Mouse (Mus musculus) forebrain, embryonic 13.5 days (tissue): Measurements from ENCODE around the gene Pih1d1. TPM values are rescaled to one million over a fixed set of nuclear protein-coding genes. Genes with fewer than 3 reads are reported as not detected.
"Not testable (repeated sequence)": the region's sequence is repeated elsewhere in the genome, so short reads cannot be mapped to it uniquely, and the experiment has no call there.

Experiments
- ATAC-seq: fragments of 200-750 bp; cut with Nextera tagmentation; 2 replicates; pipeline ENCODE4 v1.8.0; 2017
- H3K27ac ChIP-seq: fragments of 300-500 bp; sonication (generic); 2 replicates; pipeline ENCODE4 v1.5.1; 2015; ENCODE audit warnings: inconsistent platforms, mild to moderate bottlenecking, moderate library complexity
- H3K27me3 ChIP-seq: fragments of 300-500 bp; sonication (generic); 2 replicates; pipeline ENCODE4 v1.6.1; 2015; ENCODE audit warnings: mild to moderate bottlenecking, inconsistent platforms
- H3K36me3 ChIP-seq: fragments of 300-500 bp; sonication (generic); 2 replicates; pipeline ENCODE4 v1.6.1; 2015; ENCODE audit warnings: mild to moderate bottlenecking, inconsistent platforms; ENCODE audit not compliant: poor library complexity, severe bottlenecking
- H3K4me1 ChIP-seq: fragments of 300-500 bp; sonication (generic); 2 replicates; pipeline ENCODE4 v1.6.1; 2015; ENCODE audit warnings: inconsistent platforms
- H3K4me2 ChIP-seq: fragments of 300-500 bp; sonication (generic); 2 replicates; pipeline ENCODE4 v1.6.1; 2015; ENCODE audit warnings: inconsistent platforms, mild to moderate bottlenecking, moderate library complexity
- H3K4me3 ChIP-seq: fragments of 300-500 bp; sonication (generic); 2 replicates; pipeline ENCODE4 v1.5.1; 2015; ENCODE audit warnings: mild to moderate bottlenecking, inconsistent platforms
- H3K9ac ChIP-seq: fragments of 300-500 bp; sonication (generic); 2 replicates; pipeline ENCODE4 v1.6.1; 2015; ENCODE audit warnings: mild to moderate bottlenecking, inconsistent platforms
- H3K9me3 ChIP-seq: fragments of 300-500 bp; sonication (generic); replicated peaks from 2 replicates; pipeline ENCODE4 v1.6.1; 2016; ENCODE audit warnings: inconsistent platforms
- WGBS: fragments of 180-500 bp; shearing (Covaris S2); methylation state at CpG from one replicate; pipeline ENCODE4 v1.1.7; 2015; 5-methylcytosine and 5-hydroxymethylcytosine counted together
- polyA plus RNA-seq: library from polyadenylated mRNA; unstranded; fragments of >200 nt; fragmentation: Nextera tagmentation; extraction: Ambion mirVana; gene quantifications from 2 replicates; pipeline ENCODE4 v1.2.1, GENCODE M21; 2015

Gene Pih1d1
- polyA plus RNA-seq, 1 experiment from 2014 or later: 97.5 TPM

GRCm38 (mm10) chr7:45139904-45140723 lies 14.0 kb upstream of the Pih1d1 start:
- Histone ChIP-seq H3K27ac (no peak overlapping the region), H3K9me3 (no peaks in the 10 kb centered on the region), H3K9ac (no peak overlapping the region), H3K4me3 (no peak overlapping the region), H3K27me3 (peaks cover 14% of the 10 kb centered on the region), H3K4me1 (peaks cover 6% of the 10 kb centered on the region; the same call in 1 of the 2 replicates), H3K4me2 (no peak overlapping the region), H3K36me3 (peaks cover 33% of the 10 kb centered on the region)
- ATAC-seq: no peak
- 82% methylated on average over 8 of the region's 8 CpGs for WGBS

- no peak for ATAC-seq
- WGBS: 92% methylated on average over 3 of the region's 3 CpGs
Observed at GRCm38 (mm10) chr7:45141319-45141718, 12.8 kb upstream of the Pih1d1 start.

GRCm38 (mm10) chr7:45141914-45142313 lies 12.2 kb upstream of the Pih1d1 start:
- Histone ChIP-seq H3K27ac (no peak overlapping the region), H3K9me3 (no peaks in the 10 kb centered on the region), H3K36me3 (peaks cover 43% of the 10 kb centered on the region), H3K27me3 (peaks cover 4% of the 10 kb centered on the region), H3K9ac (no peak overlapping the region), H3K4me2 (no peak overlapping the region), H3K4me1 (no peaks in the 10 kb centered on the region), H3K4me3 (no peak overlapping the region)
- 87% methylated on average over 5 of the region's 5 CpGs for WGBS
- no peak for ATAC-seq

More at GRCm38 (mm10) chr7:45141319-45141718, 12.8 kb upstream of the Pih1d1 start:
- Histone ChIP-seq H3K27ac (no peak overlapping the region), H3K27me3 (peaks cover 5% of the 10 kb centered on the region), H3K9me3 (no peaks in the 10 kb centered on the region), H3K9ac (no peak overlapping the region), H3K4me1 (no peaks in the 10 kb centered on the region), H3K36me3 (peaks cover 43% of the 10 kb centered on the region), H3K4me3 (no peak overlapping the region), H3K4me2 (no peak overlapping the region)

- 88% methylated on average over 13 of the region's 13 CpGs for WGBS
- no peak overlapping the region for H3K4me2 ChIP-seq
- H3K9ac ChIP-seq: no peak overlapping the region
Observed at GRCm38 (mm10) chr7:45144368-45145174, 9.5 kb upstream of the Pih1d1 start.

DNA sequence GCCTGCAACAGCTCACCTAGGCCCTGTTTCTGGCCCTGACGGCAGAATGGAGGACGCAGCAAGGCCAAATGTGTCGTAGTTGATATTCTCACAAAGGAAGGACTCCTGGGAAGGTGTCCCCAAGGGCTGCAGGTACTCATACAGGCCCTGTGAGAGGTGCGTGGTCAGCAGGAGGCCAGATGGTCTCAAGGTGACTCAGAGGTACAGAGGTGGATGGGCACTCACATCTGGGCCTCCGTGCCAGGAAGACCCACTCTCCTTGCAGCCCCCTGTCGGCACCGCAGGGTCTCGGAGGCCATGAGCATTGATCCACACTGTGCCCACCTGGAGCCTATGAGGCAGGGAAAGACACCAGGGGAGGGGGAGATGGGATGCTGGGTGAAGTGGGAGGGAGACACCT lies 8.6 kb upstream of the Pih1d1 start:
- Histone ChIP-seq H3K4me1 (no peaks in the 10 kb centered on the region; the same call in 1 of the 2 replicates), H3K36me3 (peaks cover 47% of the 10 kb centered on the region), H3K27ac (no peak overlapping the region), H3K4me2 (no peak overlapping the region), H3K9ac (no peak overlapping the region), H3K9me3 (no peaks in the 10 kb centered on the region), H3K4me3 (no peak overlapping the region), H3K27me3 (no peaks in the 10 kb centered on the region)
- 92% methylated on average over 8 of the region's 8 CpGs for WGBS
- ATAC-seq: no peak

More at GRCm38 (mm10) chr7:45144368-45145174, 9.5 kb upstream of the Pih1d1 start:
- Histone ChIP-seq H3K9me3 (no peaks in the 10 kb centered on the region), H3K4me3 (no peak overlapping the region), H3K27ac (no peak overlapping the region), H3K4me1 (no peaks in the 10 kb centered on the region), H3K36me3 (peaks cover 47% of the 10 kb centered on the region), H3K27me3 (no peaks in the 10 kb centered on the region)
- no peak for ATAC-seq

GRCm38 (mm10) chr7:45147267-45147666 lies 6.8 kb upstream of the Pih1d1 start:
- no peaks in the 10 kb centered on the region for H3K9me3 ChIP-seq
- no peak overlapping the region for H3K4me2 ChIP-seq
- H3K27me3 ChIP-seq: no peaks in the 10 kb centered on the region
- H3K27ac ChIP-seq: no peak overlapping the region
- H3K4me1 ChIP-seq: peaks cover 16% of the 10 kb centered on the region
- H3K36me3 ChIP-seq: peaks cover 38% of the 10 kb centered on the region
- no peak overlapping the region for H3K4me3 ChIP-seq
- no peak overlapping the region for H3K9ac ChIP-seq
- WGBS: 93% methylated on average over 10 of the region's 11 CpGs
- ATAC-seq: no peak

- peaks cover 32% of the 10 kb centered on the region for H3K36me3 ChIP-seq
- H3K27me3 ChIP-seq: no peaks in the 10 kb centered on the region
- WGBS: 93% methylated on average over 11 of the region's 11 CpGs
- H3K9ac ChIP-seq: no peak overlapping the region
- H3K9me3 ChIP-seq: no peaks in the 10 kb centered on the region
- ATAC-seq: no peak
- no peak overlapping the region for H3K4me2 ChIP-seq
- no peak overlapping the region for H3K4me3 ChIP-seq
- H3K27ac ChIP-seq: no peak overlapping the region
- H3K4me1 ChIP-seq: peaks cover 16% of the 10 kb centered on the region
Observed at GRCm38 (mm10) chr7:45147899-45148298, 6.2 kb upstream of the Pih1d1 start.

DNA sequence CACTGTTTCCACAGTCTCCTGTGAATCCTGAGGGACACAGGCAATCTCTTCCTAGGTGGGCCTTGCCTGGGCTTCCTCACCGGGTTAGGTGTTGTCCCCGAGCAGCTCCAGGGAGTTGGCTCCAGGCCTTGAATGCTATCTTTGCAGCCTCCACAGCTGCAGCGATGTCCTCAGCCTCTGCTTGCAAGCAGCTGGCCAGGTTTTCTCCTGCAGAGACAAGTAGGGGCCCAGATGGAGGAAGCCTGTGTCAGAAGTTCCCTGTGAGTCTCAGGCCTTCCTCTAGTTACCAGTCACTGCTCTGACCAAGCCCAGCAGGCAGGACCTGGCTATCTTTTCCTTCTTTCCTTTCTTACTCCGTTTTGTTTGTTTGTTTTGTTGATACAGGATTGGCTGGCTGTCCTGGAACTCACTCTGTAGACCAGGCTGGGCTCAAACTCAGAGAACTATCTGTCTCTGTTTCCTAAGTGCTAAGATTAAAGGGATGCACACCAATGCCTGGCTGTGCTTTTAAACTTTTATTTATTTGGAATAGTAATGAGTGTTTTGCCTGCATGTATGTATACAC lies 5.5 kb upstream of the Pih1d1 start:
- H3K36me3 ChIP-seq: peaks cover 29% of the 10 kb centered on the region
- H3K9ac ChIP-seq: 0 out of 2 replicates have a peak overlapping the region, but pooled peaks have one; percentile 13
- 65% methylated on average over 4 of the region's 4 CpGs for WGBS
- H3K27ac ChIP-seq: no peak overlapping the region
- no peak overlapping the region for H3K4me2 ChIP-seq
- ATAC-seq: no peak
- no peak overlapping the region for H3K4me3 ChIP-seq
- peaks cover 21% of the 10 kb centered on the region for H3K4me1 ChIP-seq
- no peaks in the 10 kb centered on the region for H3K27me3 ChIP-seq
- H3K9me3 ChIP-seq: no peaks in the 10 kb centered on the region

DNA sequence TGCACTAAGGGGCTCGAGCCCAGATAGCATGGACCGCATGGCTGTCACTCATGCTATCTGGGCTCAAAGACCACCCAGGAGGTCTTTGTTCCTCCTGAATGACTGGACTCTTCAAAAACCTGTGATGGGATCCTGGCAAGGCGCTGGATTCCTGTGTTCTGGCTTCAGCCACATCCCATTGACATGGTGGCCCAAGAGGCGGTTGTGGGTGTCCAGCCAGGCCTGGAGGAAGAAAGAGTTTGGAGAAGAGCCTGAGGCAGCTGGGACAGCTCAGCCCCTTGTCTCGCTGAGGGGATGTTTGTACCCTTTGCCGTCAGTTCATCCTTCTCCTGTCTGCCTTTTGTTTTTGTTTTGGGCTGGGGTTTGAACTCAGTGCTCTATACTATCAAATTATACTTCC lies 4.6 kb upstream of the Pih1d1 start:
- ATAC-seq: no peak
- Histone ChIP-seq H3K27me3 (no peaks in the 10 kb centered on the region), H3K36me3 (peaks cover 20% of the 10 kb centered on the region), H3K27ac (no peak overlapping the region), H3K4me3 (no peak overlapping the region), H3K9me3 (no peaks in the 10 kb centered on the region), H3K9ac (no peak overlapping the region), H3K4me1 (peaks cover 22% of the 10 kb centered on the region), H3K4me2 (no peak overlapping the region)
- 26% methylated on average over 6 of the region's 6 CpGs for WGBS

DNA sequence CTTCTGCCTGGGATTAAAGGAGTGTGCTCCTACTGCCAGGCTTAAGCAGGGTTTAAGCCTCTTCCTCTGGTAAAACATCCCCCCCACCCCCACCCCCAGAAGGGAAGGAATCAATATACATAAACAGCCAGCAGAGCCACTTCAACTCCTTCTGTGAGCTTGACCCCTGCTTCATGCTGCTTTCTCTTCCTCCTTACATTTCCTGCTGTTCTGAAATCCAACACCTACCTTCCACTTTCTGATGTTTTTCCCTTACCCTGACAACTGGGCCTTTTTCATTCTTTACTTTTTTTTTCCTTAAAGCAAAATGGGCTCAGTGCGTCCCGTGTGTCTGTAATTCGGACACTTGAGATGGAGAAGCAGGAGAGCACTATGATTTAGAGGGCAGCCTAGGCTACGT lies 3.8 kb upstream of the Pih1d1 start:
- Histone ChIP-seq H3K36me3 (peaks cover 12% of the 10 kb centered on the region), H3K27me3 (no peaks in the 10 kb centered on the region), H3K4me2 (no peak overlapping the region), H3K4me1 (peaks cover 29% of the 10 kb centered on the region), H3K9me3 (no peaks in the 10 kb centered on the region), H3K27ac (no peak overlapping the region), H3K4me3 (no peak overlapping the region), H3K9ac (0 out of 2 replicates have a peak overlapping the region, but pooled peaks have one; percentile 3)
- ATAC-seq: no peak
- 65% methylated on average over 4 of the region's 4 CpGs for WGBS

GRCm38 (mm10) chr7:45151303-45151702 lies 2.8 kb upstream of the Pih1d1 start:
- Histone ChIP-seq H3K4me3 (no peak overlapping the region), H3K36me3 (peaks cover 4% of the 10 kb centered on the region; the same call in 1 of the 2 replicates), H3K9me3 (no peaks in the 10 kb centered on the region), H3K27ac (no peak overlapping the region), H3K4me2 (no peak overlapping the region), H3K4me1 (peaks cover 31% of the 10 kb centered on the region), H3K27me3 (no peaks in the 10 kb centered on the region), H3K9ac (no peak overlapping the region)
- ATAC-seq: no peak
- WGBS: 61% methylated on average over 11 of the region's 11 CpGs

DNA sequence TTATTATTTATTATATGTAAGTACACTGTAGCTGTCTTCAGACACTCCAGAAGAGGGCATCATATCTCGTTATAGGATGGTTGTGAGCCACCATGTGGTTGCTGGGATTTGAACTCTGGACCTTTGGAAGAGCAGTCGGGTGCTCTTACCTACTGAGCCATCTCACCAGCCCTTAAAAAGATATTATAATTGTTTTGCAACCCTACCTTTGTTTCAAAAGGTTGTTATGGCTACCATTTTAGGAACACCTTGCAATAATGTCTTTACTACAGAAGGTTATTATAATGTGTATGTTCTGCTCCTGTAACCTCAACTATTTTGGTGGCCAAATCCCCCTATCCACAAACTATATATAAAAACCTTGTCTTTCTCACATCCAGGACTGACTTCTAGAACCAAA lies 1.1 kb upstream of the Pih1d1 start:
- WGBS: 78% methylated on average over 2 of the region's 2 CpGs
- H3K36me3 ChIP-seq, H3K27me3 ChIP-seq, H3K4me3 ChIP-seq, H3K27ac ChIP-seq, H3K9me3 ChIP-seq, H3K9ac ChIP-seq, ATAC-seq: not testable (repeated sequence)
- Histone ChIP-seq H3K4me1 (peaks cover 31% of the 10 kb centered on the region), H3K4me2 (peak overlapping the region; percentile 74; the same call in 1 of the 2 replicates)
